Mouse (Mus musculus) T-helper 2 cell (primary cell): Measurements from ENCODE around the gene Gm20661.

Source experiments
- in situ Hi-C: fragments of 300-600 bp; cut with MboI, MseI; formaldehyde crosslinking; loops from one replicate; pipeline ENCODE4 v1.15.1; 2025; ENCODE audit warnings: high pct_unique_total_duplicates

The Gm20661 gene

DNA sequence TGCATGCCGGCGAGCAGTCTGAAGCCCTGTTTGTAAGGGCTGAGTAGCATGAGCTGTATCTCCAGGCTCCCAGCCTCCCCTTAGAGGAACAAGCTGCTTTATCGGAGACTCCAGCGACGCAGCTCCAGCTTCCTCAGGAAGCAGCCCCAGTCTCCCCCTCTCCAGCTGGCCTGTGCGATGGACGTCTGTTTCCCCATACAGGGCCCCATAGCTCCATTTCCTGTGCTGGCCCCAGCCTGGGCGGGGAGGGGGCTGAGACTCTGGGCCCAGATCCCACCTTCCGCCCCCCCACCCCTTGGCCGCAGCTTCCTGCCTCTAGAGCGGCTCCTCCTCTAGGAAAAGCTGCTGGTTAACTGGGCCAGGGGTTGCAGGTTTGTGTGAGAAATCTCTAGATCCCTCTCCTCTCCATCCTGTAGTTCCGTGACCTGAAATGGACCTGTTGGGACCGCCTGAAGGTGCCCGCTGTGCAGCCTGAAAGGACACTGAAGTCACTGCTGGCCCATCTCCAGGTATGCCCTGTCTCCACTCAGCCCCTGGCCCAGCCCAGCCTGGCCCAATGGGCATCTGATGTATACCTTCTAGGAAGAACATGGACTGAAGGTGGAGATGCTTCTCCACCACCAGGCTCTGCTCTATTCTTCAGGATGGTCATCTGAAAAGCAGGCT, at the start of gene Gm20661:
TSS of gene Gm20661 (plus strand) at position 378 of the 666 bp plus-strand sequence.
- in situ Hi-C loops: no loop called here

DNA sequence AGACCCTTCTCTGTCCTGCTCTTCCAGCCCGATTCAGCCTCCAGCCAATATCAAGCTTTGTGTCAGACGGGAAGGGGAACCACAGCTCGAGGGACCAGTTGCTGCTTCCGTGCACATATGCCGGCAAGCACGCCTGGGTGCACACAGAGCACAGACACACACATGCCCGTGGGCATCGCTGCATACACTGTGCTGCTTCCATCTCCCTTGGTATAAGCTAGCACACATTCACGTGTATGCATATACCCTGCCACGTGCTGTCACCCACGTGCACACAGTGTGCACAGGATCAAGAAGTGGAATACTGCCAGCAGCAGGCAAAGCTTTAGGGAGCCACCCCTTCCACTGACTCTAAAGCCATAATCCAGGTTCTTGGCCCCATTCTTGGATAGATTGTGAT, 48.7 kb upstream of the Gm20661 start:
- in situ Hi-C loops: no loop called here

DNA sequence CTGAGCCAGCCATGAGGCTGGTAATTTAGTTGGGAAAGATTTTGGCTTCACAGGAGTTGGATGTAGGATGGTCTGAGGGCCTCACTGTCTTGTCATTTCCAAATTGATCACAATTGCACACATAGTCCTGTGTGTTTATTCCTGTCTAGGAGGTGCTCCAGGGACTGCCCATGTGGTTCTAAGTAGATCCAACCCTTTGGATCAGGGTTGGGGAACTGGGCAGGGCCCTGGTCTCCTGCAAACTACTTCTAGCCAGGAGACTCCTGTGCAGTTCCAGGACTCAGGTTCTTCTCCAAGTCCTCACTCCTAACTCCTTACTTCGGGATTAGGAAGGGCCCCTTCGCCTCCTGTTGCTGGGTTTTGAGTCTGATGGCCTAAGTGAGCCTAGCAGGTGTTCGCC, 47.5 kb upstream of the Gm20661 start, which contains the start of gene Camkv:
TSS of gene Camkv (plus strand) at position 301 of the 400 bp plus-strand sequence.
- in situ Hi-C loops: no loop called here

DNA sequence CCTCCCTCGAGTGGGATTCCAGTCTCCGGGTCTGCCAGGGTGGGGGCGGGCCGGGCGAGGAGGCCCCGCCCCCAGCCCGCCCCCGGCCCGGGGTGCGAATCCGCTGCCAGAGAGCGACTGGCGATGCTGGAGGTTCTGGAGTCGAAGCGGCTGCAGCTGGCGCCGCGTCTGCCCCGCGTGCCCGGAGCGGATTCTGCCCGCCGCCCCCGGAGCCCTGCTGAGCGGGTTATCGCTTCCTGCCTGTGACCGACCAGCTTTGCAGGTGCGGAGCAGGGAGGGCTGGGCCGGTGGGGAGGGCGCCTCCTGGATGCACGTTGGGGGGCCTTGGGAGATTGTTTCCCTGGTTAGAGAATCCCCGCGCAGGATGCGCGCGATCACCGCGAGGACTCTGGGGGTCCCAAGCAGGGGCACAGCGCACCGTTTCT, 47.1 kb upstream of the Gm20661 start:
- in situ Hi-C loops: no loop called here

DNA sequence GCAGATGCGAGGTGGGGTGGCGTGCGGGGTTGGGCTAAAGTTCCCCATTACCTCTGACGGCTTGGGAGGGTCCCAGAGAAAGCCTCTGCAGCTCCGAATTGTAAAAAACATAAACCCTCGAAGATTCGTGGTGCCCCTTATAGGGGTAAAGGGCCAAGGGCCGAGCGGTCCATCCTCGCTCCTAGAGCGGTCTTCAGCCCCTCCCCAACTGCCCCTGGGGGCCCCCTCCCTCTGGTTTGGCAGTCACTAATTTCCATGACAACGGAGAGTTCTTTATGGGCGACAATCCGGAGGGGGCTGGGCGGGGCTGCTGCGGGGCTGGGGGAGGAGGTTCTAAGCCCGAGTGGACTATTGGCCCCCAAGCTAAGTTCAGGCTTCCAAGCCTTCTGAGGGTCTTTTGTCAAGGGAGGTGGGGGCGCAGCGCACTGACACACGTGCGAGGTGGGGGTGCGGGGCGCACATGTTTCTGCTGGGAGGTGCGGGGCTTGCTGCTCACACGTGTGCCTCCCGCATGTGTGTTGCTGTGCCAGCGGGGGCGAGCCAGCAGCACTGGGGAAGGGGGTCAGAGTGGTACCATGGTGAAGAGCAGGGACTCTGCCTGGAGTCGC, 46.5 kb upstream of the Gm20661 start:
- in situ Hi-C loops: no loop called here

DNA sequence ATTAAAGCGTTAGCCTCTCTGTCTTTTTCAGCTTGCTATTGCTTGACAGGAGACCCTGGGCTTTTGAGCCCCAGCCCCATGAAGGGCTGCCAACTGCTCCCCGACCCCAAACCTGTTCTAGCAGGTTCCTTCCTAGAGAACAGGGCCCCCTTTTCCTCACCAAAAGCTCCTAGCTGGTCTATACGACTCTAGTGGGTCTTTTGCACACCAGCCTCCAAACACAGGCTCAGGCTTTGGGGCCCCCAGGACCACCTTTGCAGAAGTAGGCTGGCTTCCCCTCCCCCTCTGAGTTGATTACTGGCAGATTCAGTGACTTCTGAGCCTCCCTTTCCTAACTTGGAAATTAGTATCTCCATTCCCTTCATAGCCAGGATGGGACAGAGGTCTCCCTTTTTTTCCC, 46.0 kb upstream of the Gm20661 start:
- in situ Hi-C loops: no loop called here

DNA sequence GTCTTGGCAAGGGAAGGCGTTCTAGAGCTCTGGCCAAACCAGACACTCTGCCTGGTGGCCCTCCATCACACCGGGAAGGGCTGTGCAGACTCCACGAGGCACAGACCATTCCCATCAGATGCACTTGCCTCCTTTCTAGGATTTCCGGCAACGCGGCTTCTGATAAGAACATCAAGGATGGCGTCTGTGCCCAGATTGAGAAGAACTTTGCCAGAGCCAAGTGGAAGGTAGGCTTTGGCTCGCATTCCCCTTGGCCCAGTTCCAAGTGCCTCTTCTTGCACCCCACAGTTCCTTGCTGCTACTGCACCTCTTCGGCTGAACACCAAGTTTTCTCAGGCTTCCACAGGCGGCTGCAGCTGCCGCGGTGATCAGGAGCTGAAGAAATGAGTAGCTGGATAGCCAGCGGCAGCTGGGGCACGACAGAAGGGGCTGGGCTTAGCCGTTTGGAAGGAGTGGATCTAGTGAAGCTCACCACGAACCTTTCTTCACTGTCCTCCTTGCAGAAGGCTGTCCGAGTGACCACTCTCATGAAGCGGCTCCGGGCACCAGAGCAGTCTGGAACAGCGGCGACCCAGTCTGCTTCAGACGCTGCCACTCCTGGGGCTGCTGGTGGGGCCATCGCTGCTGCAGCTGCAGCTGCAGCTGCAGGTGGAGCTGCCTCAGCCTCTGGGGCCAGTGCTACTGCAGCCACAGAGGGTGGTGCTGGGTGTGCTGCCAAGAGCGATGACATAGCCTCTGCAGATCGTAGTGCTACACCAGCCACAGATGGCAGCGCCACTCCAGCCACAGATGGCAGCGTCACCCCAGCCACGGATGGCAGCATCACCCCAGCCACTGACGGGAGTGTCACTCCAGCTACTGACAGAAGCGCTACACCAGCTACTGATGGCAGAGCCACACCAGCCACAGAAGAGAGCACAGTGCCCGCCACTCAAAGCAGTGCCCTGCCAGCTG, 35.3 kb upstream of the Gm20661 start:
- in situ Hi-C loops: no loop called here

DNA sequence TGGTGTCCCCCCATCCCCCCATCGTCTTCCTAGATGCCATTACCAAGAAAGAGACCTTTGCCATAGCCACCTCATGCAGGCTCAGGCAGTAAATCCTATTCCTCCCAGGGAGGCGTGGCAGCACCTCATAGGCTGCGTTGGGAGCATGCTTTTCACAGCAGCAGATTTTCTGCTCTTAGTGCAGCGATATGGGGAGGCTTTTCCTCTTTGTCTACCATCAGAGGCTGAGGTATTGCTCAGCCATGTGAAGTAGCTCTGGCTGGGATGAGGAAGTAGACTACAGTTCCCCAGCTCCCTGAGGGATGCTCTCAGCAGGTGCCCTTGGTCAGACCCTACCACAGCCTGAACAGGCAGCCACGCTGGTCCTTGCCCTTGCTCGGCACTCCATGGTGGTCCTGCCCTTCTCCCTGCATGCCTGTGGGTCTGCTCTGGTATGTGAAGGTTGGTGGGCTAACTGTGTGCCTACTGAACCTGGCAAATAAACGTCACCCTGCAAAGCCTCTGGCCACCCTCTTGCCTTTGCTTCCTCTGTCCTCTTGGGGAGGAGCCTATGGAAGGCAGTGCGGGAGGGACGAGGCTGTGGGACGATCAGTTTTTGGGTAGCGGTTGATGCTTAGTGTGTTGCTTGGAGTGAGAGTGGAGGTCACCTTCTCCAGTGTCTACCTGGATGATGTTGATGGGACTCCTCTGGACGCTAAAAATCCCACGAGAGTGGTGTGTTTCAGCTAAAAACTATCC, 33.5 kb upstream of the Gm20661 start:
- in situ Hi-C loops: no loop called here

DNA sequence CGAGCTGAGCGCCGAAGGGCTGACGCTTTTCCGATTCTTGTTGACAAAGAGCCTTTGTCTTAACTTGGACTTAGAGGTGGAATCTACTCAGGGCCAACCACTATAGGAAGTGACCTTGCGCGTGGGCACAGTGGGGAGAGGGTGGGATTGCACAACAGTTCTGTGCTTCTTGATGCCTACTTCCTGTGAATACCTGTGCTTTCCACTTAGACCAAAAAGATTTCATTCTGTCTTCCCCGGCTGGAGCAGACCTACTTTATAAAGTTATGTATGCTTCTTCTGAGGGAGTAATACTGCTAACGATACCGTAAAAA, 33.0 kb upstream of the Gm20661 start, which contains the start of gene Traip:
TSS of gene Traip (plus strand) at position 215 of the 314 bp plus-strand sequence.
- in situ Hi-C loops: no loop called here

DNA sequence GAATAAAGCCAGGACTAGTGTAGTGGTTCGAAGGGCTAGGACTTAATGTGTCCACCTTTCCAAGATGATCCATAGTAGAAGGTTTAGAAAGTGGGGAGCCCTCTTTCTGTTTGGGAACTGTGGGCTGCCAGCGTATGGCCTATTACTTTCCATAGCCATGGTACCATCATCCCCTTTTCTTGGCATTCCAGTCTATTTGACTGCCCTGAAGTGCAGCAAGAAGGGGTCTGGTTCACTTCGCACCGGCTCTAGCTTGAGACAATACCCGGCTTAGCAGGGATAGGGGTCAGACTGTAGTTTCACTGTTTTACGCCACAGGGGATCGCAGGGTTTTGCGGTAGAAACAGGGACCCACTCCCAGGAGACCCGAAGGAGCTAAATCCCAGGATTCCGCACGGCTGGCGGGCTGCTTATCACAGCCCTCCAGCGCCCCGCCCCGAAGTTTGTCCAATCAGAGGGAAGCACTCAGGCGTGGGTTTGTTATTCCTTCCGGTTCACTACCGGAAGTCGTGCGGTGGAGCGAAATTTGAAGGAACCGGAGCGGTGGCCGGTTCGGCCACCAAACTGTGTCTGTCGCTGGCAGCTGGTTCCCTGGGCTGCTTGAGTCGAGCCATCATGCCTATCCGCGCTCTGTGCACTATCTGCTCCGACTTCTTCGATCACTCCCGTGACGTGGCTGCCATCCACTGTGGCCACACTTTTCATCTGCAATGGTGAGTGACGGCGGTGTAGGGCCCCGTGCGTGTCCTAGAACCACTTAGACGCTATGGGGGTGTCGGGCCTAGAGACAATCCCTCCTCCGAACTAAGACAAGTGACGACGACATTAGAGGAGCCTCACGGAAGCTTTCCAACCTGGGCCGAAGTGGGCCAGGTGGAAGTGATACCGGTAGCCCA, 32.1 kb upstream of the Gm20661 start:
- in situ Hi-C loops: no loop called here

DNA sequence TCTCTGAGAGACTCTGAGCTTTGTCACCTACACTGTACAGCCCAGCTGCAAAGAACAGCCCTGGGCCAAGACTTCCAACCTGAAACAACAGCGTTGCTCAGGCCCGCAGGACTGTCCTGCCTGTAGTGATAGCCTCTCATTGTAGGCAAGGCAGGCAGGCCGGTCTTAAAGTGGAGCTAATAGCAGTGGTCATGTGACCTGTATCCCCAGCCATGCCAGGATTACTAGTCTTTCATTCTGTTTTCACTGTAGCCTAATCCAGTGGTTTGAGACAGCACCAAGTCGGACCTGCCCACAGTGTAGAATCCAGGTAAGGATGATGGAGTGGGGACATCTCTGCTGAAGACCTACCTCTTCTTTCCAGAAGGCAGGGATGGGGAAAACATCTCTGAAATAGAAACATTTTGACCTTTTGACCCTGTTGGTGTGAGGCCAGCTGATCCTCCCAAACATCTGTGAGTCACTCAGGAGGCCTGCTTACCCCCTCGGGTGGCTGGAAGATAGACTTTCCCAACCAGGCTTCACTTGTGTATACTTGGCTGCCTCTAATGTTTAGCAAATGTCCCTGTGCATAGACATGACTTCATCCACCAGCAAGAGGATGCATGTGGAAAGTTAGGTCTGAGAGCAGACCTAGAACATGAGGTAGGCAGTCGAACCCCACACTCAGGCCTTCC, 27.1 kb upstream of the Gm20661 start:
- in situ Hi-C loops: no loop called here

DNA sequence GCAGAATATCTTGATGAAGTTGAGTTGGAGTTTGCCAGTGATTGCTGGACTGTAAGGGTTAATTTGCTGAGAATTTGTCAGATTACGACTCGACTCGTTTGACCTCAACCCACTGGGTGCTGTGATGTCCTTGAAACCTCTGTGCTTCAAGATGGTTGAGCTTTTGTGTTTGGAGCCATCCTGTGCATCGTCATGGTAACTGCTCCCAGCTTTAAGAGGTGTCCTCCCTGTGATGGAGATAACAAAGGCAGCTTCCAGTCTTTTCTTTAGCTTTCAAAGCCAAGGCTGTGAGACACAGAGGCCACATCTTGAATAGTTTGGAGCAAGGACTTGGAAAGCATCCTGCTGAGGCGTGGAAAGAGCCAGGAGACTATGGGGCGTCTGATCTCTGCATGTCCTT, 25.7 kb upstream of the Gm20661 start:
- in situ Hi-C loops: no loop called here

DNA sequence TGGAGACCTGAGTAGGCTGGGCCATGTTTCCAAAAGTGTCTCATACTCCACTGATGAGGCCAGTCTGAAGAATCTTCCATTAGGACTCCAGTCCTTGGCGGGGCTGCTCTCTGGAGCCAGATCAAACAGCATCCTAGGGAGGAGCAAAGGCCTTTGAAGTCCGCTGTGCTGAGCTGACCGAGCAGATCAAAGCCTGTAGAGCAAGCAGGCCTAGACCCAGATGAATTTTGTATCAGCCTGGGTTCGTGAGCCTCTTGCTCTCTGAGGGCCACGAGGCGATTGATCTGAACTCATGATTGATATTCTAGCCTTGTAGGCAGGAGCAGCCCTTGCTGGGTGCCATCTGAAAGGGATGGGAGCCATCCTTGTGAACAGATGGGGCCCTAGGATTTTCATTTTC, 23.0 kb upstream of the Gm20661 start:
- in situ Hi-C loops: no loop called here

DNA sequence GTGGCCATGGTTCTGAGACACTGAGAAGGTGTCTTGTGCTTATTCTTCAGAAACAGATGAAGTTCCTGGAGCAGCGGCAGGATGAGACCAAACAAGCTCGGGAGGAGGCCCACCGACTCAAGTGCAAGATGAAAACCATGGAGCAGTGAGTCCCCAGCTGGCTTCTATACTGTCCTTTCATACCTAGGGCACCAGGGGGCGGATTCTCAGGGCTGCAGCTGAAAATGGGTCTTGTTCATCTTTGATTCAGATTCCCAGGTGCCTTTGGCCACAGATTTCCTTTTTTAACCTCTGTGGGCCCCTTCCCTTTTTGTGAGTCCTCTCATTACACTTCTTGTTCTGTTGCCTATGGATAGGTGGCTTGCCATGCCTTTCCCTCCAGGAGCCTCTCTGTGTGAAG, 21.9 kb upstream of the Gm20661 start:
- in situ Hi-C loops: no loop called here

DNA sequence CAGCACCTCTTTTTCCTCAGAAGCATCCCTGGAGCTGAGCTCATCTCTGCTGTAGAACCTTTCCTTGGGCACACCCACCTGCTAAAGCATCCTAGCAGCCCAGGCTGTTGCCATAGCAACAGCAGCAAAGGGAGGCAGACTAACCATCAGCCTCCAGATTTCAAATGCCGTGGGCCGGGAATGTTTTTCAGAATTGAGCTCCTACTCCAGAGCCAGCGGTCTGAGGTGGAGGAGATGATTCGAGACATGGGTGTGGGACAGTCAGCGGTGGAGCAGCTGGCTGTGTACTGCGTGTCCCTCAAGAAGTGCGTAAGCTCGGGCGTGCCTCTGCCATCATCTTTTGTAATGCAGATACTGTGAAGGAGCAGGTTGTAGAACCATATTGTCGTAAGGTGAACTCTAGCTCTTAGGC, 21.5 kb upstream of the Gm20661 start:
- in situ Hi-C loops: no loop called here

DNA sequence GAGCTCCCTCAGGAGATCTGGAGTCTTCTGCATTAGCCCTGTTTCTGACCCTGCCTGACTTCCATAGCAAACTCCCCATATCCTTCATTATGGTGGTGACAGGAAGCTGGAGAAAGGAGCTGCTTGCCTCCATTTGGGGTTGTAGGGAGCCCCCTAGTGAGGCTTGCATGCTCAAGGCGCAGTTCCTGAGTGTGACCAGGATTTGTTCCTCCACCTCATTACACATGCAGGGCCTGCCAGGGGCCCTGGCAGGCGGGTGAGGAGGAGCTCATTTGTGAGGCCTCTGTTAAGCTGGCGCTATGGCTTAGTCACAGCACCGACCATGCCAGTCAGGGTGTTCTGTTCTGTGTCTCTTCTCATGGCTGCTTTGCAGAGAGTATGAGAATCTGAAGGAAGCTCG, 21.0 kb upstream of the Gm20661 start:
- in situ Hi-C loops: no loop called here

DNA sequence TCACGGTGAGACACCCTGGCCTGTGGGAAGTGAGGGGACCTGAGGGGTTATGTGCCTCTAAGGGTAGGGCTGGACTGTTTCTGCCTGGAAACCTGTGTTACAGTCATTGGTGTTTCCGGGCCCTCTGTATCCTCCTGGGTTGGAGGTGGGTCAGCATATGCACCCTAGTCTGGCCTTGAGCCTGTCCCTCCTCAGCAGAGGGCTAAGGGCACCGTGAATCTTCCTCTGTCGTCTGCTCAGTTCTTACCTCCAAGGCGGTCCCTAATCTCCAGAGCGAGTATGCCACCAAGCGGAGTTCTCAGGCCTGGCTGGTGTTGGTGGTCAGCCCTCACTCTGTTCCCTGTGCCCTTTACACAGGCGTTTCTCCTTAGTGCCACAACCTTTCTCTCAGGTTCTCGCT, 19.9 kb upstream of the Gm20661 start:
- in situ Hi-C loops: no loop called here

DNA sequence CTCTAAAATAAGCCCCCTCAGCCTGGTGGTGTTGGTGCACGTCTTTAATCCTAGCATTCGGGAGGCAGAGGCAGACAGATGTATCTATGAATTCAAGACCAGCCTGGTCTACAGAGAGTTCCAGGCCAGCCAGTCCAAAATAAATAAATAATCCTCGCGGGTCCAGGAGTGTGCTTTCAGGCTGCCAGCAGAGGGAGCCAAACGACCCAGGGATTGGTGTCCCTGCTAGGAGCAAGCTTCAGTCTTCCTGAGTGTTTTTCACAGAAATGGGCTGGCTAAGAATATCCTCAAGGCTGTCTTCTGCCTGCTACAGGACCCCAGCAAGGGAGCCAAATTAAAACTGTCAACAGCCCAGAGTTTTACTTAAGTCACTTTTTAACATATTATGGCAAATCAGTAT, 19.2 kb upstream of the Gm20661 start:
- in situ Hi-C loops: no loop called here

DNA sequence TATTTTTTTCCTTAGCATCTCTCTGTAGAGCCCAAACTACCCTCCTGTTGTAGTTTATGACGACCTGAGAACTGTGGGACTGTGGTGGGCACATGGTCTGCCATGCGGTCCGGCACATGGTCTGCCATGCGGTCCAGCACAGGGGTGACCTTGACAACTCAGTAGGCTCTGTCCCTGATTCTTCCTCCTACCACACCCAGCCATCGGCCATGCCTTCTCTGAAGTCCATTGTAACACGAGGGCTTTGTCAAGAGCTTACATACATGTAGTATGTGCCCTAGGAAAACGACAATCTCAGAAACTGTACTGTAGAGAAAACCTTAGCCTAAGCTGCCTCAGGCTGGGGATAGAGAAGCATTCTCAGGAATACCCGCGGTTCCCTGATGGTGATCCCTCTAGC, 18.2 kb upstream of the Gm20661 start:
- in situ Hi-C loops: loop anchor here (5.0 kb wide), 1 partner anchor 93 kb away; no protein-coding TSS in a partner anchor

DNA sequence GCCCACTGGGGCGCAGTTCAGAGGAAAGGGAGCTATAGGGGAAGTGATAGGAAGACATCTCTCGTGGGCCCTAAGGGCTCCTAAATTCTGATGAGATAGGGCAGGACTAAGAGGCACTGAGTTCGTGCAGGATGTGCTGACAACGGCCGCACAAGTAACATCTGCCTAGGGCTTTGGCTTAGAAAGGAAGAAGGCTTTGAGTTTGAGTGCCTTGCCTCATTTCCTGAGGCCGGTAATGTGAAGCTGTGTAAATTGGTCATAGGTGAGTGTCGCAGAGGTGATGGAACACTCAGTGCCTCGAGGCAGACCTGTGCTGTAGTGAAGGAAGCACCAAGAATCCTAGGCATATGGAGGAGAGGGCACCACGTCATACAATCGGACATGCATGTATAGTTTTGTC, 16.2 kb upstream of the Gm20661 start:
- in situ Hi-C loops: loop anchor here (5.0 kb wide), 1 partner anchor 91 kb away; no protein-coding TSS in a partner anchor
